Mouse (Mus musculus) hindbrain, postnatal 0 days (tissue): ENCODE measurements around the gene Banf1. TPM values are rescaled to one million over a fixed set of nuclear protein-coding genes. Genes with fewer than 3 reads are reported as not detected.

Source experiments
- ATAC-seq: fragments of 200-750 bp; cut with Nextera tagmentation; 2 replicates; pipeline ENCODE4 v1.8.0; 2017; ENCODE audit warnings: mild to moderate bottlenecking, moderate TSS enrichment, moderate library complexity
- DNase-seq: peaks from one replicate; pipeline ENCODE4 v3.0.0-alpha.2; 2015; ENCODE audit warnings: low spot score
- H3K27ac ChIP-seq: fragments of 300-500 bp; sonication (generic); 2 replicates; pipeline ENCODE4 v1.5.1; 2014; ENCODE audit warnings: mild to moderate bottlenecking
- H3K27me3 ChIP-seq: fragments of 300-500 bp; sonication (generic); 2 replicates; pipeline ENCODE4 v1.6.1; 2014; ENCODE audit warnings: low read length, mixed read lengths; ENCODE audit not compliant: insufficient read depth
- H3K36me3 ChIP-seq: fragments of 300-500 bp; sonication (generic); 2 replicates; pipeline ENCODE4 v1.6.1; 2014; ENCODE audit warnings: low read length, mixed read lengths; ENCODE audit not compliant: insufficient read depth
- H3K4me1 ChIP-seq: fragments of 300-500 bp; sonication (generic); 2 replicates; pipeline ENCODE4 v1.6.1; 2014; ENCODE audit warnings: antibody characterized with exemption, low read length, mixed read lengths; ENCODE audit not compliant: insufficient read depth
- H3K4me2 ChIP-seq: fragments of 300-500 bp; sonication (generic); 2 replicates; pipeline ENCODE4 v1.6.1; 2014; ENCODE audit warnings: low read depth, mild to moderate bottlenecking, low read length, moderate library complexity, mixed read lengths
- H3K4me3 ChIP-seq: fragments of 300-500 bp; sonication (generic); 2 replicates; pipeline ENCODE4 v1.5.1; 2014; ENCODE audit warnings: low read length
- H3K9ac ChIP-seq: fragments of 300-500 bp; sonication (generic); replicated peaks from 2 replicates; pipeline ENCODE4 v1.6.1; 2014; ENCODE audit warnings: mild to moderate bottlenecking, low read length, moderate library complexity, mixed read lengths
- H3K9me3 ChIP-seq: fragments of 300-500 bp; sonication (generic); 2 replicates; pipeline ENCODE4 v1.6.1; 2016; ENCODE audit warnings: low read length, mixed read lengths
- CTCF ChIP-seq: IDR thresholded peaks from 2 replicates; pipeline ENCODE4 v1.5.1; 2016; ENCODE audit warnings: antibody characterized with exemption, control low read depth, low read depth
- WGBS: fragments of 180-500 bp; shearing (Covaris S2); extraction: QIAGEN DNeasy Blood & Tissue Kit; methylation state at CpG from one replicate; pipeline ENCODE4 v1.1.7; 2014; 5-methylcytosine and 5-hydroxymethylcytosine counted together
- polyA plus RNA-seq: library from polyadenylated mRNA; unstranded; fragments of >200 nt; fragmentation: Nextera tagmentation; extraction: Ambion mirVana; gene quantifications from 2 replicates; pipeline ENCODE4 v1.2.1, GENCODE M21; 2015
- total RNA-seq: library from RNA; depleted of rRNA; stranded (reverse); fragments of >200 nt; gene quantifications from 2 replicates; pipeline ENCODE4 v1.2.3, GENCODE M21; 2014

The Banf1 gene
- total and polyA plus RNA-seq, 2 experiments from 2014 or later: 78.3 to 316 TPM

- Histone ChIP-seq H3K4me3 (no peak overlapping the region), H3K9me3 (no peaks in the 10 kb centered on the region), H3K36me3 (no peaks in the 10 kb centered on the region), H3K4me2 (no peak overlapping the region), H3K27ac (no peak overlapping the region), H3K9ac (no peak overlapping the region), H3K4me1 (no peaks in the 10 kb centered on the region; the same call in 1 of the 2 replicates), H3K27me3 (no peaks in the 10 kb centered on the region)
- ATAC-seq (no peak), DNase-seq (no peak)
- WGBS: 75% methylated on average over 6 of the region's 6 CpGs
- TF ChIP-seq CTCF: no peak
Measured at GRCm38 (mm10) chr19:5348064-5348463, 18.9 kb downstream of the Banf1 start.

GRCm38 (mm10) chr19:5345297-5346131 lies 21.5 kb downstream of the Banf1 start:
- Histone ChIP-seq H3K27ac (no peak overlapping the region), H3K36me3 (no peaks in the 10 kb centered on the region), H3K4me3 (no peak overlapping the region), H3K4me2 (no peak overlapping the region), H3K9me3 (no peaks in the 10 kb centered on the region), H3K27me3 (no peaks in the 10 kb centered on the region), H3K9ac (no peak overlapping the region), H3K4me1 (no peaks in the 10 kb centered on the region; the same call in 1 of the 2 replicates)
- 81% methylated on average over 6 of the region's 6 CpGs for WGBS
- DNase-seq (no peak), ATAC-seq (no peak; the same call in 1 of the 2 replicates)
- no peak for TF ChIP-seq CTCF

GRCm38 (mm10) chr19:5341360-5341759 lies 25.6 kb downstream of the Banf1 start:
- H3K4me3 ChIP-seq: no peak overlapping the region
- H3K36me3 ChIP-seq: no peaks in the 10 kb centered on the region
- DNase-seq (no peak), ATAC-seq (no peak)
- no peak overlapping the region for H3K9ac ChIP-seq
- H3K27ac ChIP-seq: no peak overlapping the region
- 93% methylated on average over 7 of the region's 7 CpGs for WGBS
- no peaks in the 10 kb centered on the region for H3K27me3 ChIP-seq
- TF ChIP-seq CTCF: no peak
- H3K9me3 ChIP-seq: no peaks in the 10 kb centered on the region
- H3K4me1 ChIP-seq: no peaks in the 10 kb centered on the region
- no peak overlapping the region for H3K4me2 ChIP-seq

- H3K27ac ChIP-seq: no peak overlapping the region
- no peaks in the 10 kb centered on the region for H3K4me1 ChIP-seq
- peak; percentile 87 for TF ChIP-seq CTCF
- no peaks in the 10 kb centered on the region for H3K9me3 ChIP-seq
- H3K9ac ChIP-seq: no peak overlapping the region
- peak; percentile 79 for DNase-seq
- H3K4me3 ChIP-seq: no peak overlapping the region
- H3K36me3 ChIP-seq: no peaks in the 10 kb centered on the region
- no peak for ATAC-seq
- no peak overlapping the region for H3K4me2 ChIP-seq
- 23% methylated on average over 5 of the region's 5 CpGs for WGBS
- H3K27me3 ChIP-seq: no peaks in the 10 kb centered on the region
Measured at GRCm38 (mm10) chr19:5337975-5338374, 29.0 kb downstream of the Banf1 start.

- Histone ChIP-seq H3K36me3 (no peaks in the 10 kb centered on the region), H3K9me3 (no peaks in the 10 kb centered on the region), H3K9ac (no peak within 1 kb of the TSS), H3K27ac (no peak within 1 kb of the TSS), H3K4me3 (no peak within 1 kb of the TSS), H3K27me3 (no peaks in the 10 kb centered on the region), H3K4me2 (no peak within 1 kb of the TSS), H3K4me1 (no peaks in the 10 kb centered on the region)
- WGBS: 91% methylated on average over 6 of the region's 6 CpGs
- no peak for TF ChIP-seq CTCF
- DNase-seq (no peak), ATAC-seq (no peak)
Measured at GRCm38 (mm10) chr19:5335441-5335840, 31.5 kb downstream of the Banf1 start, which contains the start of gene Catsper1. TSS of gene Catsper1 (plus strand) at chr19:5335741.

- H3K9ac ChIP-seq: no peak overlapping the region
- no peak overlapping the region for H3K4me2 ChIP-seq
- H3K36me3 ChIP-seq: no peaks in the 10 kb centered on the region
- no peak for TF ChIP-seq CTCF
- no peaks in the 10 kb centered on the region for H3K27me3 ChIP-seq
- no peak overlapping the region for H3K4me3 ChIP-seq
- H3K27ac ChIP-seq: no peak overlapping the region
- ATAC-seq (no peak), DNase-seq (no peak)
- H3K9me3 ChIP-seq: no peaks in the 10 kb centered on the region
- 77% methylated on average over 5 of the region's 5 CpGs for WGBS
- no peaks in the 10 kb centered on the region for H3K4me1 ChIP-seq
Measured at GRCm38 (mm10) chr19:5334741-5335140, 32.2 kb downstream of the Banf1 start.

GRCm38 (mm10) chr19:5327970-5328369 lies 39.0 kb downstream of the Banf1 start:
- DNase-seq (no peak), ATAC-seq (no peak)
- H3K4me3 ChIP-seq: no peak overlapping the region
- no peaks in the 10 kb centered on the region for H3K36me3 ChIP-seq
- no peaks in the 10 kb centered on the region for H3K4me1 ChIP-seq
- no peak overlapping the region for H3K4me2 ChIP-seq
- H3K27ac ChIP-seq: no peak overlapping the region
- H3K9ac ChIP-seq: no peak overlapping the region
- no peak for TF ChIP-seq CTCF
- 74% methylated on average over 19 of the region's 19 CpGs for WGBS
- no peaks in the 10 kb centered on the region for H3K9me3 ChIP-seq
- no peaks in the 10 kb centered on the region for H3K27me3 ChIP-seq
